Mouse (Mus musculus) urinary bladder, postnatal 25 days (tissue): Measurements from ENCODE around the gene Adam10.

Experiments
- DNase-seq: peaks from one replicate; pipeline ENCODE4 v3.0.0; 2022; ENCODE audit warnings: low spot score

Gene Adam10

GRCm38 (mm10) chr9:70673656-70674055 lies 5.1 kb upstream of the Adam10 start:
- no peak for DNase-seq

DNA sequence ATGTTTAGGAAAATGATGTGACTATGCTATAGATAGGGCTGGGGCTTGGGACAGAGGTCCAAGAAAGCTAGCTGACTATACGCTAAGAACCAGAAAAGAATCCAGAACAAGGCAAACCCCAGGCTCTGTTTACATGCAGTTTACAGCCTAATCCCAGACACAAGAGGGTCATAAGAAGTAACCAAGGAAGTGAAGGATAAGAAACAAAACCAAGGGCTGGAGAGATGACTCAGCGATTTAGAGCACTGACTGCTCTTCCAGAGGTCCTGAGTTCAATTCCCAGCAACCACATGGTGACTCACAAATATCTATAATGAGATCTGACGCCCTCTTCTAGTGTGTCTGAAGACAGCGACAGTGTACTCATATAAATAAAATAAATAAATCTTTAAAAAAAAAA lies 3.7 kb upstream of the Adam10 start:
- DNase-seq, result no peak

DNA sequence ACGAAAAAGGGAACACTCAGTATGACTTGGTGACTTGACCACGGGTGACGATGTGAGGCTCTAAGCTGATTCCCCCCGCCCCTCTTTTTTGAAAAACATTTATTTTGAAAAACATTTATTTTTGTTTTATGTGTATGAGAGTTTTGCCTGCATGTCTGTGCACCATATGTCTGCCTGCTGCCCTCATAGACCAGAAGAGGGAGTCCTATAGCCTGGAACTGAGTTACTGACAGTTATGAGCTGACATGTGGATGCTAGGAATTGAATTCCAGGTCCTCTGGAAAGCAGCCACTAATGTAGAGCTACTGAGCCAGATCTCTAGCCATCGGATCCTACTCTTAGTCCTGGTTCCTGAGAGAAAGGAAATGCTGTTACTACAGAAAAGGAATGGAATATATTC lies 2.8 kb upstream of the Adam10 start:
- no peak for DNase-seq

DNA sequence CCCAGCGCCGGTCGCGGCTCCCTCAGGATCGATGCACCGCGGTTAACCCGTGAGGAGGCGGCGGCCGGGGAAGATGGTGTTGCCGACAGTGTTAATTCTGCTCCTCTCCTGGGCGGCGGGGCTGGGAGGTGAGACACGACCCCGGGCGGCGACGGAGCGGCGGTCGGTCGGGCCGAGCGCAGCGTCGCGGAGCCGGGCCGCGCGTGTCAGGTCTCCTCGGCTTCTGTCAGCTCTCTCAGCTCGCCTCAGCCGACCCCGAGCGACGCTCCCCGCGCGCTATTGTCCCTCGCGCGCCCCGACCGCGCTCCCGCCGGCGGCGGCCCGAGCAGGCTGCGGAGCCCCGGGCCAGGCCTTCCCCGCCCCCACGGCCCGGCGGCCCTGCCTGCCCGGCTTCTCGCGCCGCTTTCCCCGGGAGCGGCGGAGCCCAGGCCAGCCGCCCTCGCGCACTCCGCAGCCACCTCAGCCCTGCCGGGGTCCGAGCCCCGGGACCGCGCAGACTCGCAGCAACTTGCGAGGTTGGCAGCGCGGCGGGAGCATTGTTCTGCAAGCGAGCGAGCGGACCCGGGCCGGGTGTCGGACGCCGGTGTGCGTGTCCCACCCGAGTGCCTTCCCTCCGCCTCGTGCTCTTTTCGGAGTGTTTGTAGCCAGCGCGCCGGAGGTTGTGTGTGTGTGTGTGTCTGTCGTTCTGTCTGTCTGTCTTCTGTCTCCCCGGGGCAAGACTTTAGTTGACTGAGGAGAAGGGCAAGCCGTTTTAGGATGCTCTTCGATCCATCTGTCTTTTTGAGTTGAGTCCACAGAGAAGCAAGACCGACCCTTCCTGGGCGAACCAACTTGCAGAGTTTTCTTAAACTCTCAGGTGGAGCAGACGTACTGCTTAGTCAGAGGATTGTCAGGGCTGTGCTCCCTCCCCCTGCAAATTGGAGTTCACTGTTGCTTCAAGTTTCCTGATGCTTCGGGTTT lies 615 bp downstream of the Adam10 start:
- peak; percentile 36 for DNase-seq

DNA sequence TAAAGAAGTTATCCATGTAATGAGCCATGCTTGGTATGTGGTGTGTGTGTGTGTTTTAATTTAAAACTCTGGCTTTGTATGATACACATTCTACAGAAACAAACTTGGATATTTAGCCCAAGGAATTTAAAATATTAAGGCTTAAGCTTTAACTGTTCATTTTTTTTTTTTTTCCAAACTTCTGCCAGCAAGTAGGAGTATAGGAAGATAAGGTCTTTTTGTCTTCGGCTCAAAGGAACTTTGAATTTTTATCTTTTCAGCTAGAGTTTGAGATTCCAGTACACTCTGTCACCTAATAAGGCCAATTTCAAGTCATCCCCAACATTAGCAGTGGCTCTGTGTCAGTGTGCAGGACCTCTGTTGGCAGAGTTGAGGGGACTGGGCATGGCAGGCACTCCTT lies 3.4 kb downstream of the Adam10 start:
- DNase-seq, result no peak

- DNase-seq, result no peak
Observed at GRCm38 (mm10) chr9:70688301-70688968, 9.6 kb downstream of the Adam10 start.

DNA sequence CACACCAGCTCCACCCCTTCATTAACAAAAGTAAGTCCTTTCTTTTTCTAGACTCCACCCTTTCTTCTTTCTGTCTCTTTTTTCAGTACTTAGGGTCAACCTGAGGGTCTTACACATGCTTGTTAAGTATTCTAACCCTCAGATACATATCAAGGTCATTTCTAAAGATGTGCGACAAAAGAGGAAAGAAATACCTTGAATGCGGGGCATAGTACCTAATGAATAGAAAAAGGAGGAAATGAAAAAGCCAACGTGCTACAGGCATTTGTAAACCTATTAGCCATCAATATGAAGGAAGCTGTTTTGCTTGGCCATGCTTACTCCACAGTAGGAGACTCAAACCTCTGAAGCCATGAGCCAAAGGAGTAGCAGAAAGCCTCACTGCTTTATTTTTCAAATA lies 11.1 kb downstream of the Adam10 start:
- DNase-seq, result no peak

DNA sequence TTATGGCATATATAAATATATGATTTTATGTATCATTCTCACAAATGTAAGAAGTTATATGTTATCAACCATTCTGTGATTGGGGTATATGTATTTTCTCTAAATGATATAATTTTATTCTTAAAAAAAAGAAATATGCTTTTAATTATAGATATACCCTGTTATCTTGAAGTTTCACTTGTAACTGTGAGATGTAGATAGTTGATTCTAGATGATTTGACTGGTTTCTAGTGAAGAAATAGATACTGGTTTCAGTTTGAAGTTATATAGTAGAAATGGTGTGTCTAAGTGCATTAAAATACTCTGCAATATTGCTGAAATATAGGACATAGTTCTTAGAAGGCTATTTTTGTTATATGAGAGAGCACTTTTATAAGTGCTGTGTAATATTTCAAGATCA lies 11.8 kb downstream of the Adam10 start:
- DNase-seq, result no peak

DNA sequence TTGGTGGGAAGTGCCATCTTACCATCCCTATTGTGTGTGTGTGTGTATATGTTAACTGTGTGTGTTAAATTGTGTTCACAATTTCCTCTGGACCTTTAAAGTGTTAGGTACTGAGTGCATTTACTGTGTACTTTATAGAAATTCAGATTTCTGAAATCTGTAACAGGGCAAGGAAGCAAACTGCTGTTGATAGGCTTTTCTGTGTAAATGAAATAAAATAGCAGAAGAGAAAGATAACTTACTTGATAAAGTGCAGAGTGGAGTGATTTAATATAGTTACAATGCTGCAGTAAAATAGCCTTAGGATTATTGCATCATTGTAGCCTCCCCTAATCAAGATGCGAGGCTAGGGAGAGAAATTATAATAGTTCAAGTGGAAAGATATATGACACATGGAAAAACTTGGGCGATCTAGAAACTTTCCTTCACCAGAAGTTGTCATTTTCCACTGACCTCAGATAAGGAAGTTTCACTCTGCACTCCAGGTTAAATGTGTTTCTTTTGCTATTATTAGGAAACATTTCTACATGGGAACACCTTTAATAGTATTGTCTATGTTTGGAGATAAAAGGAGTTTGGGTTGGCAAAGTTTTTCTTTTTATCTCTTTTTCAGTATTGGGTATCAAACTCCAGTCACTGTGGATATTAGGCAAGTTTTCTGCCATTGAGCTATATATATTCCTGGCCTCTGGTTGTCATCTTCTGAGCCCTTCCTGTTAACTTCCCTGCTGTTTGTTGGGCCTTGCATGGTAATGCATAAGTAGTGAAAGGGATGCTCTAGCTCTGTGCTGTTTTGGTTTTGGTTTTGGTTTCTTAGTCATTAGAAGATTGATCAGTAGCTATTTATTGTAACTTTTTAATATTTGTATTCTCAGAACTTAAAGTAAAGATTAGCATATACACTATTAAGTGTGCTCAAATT lies 13.2 kb downstream of the Adam10 start:
- DNase-seq, result no peak

- DNase-seq, result no peak
Observed at GRCm38 (mm10) chr9:70695723-70696122, 16.9 kb downstream of the Adam10 start.

DNA sequence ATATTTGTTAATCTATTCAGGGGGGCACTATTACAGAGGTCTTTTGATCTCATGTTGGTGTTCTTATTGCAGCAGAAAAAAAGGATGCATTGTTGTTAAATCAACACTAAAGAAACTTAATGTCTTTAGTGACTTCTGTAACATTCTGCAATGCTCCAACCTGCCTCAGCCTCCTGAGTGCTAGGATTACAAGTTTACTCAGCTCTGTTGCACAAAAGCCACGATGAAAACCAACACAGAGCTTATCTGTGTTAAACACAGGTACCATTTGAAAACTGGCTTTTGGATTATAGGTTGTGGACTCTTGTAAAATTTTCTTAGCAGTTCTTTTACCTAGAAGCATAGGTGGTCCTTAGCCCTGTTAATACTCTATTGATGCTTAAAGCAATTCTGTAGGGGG lies 19.3 kb downstream of the Adam10 start:
- DNase-seq, result no peak

DNA sequence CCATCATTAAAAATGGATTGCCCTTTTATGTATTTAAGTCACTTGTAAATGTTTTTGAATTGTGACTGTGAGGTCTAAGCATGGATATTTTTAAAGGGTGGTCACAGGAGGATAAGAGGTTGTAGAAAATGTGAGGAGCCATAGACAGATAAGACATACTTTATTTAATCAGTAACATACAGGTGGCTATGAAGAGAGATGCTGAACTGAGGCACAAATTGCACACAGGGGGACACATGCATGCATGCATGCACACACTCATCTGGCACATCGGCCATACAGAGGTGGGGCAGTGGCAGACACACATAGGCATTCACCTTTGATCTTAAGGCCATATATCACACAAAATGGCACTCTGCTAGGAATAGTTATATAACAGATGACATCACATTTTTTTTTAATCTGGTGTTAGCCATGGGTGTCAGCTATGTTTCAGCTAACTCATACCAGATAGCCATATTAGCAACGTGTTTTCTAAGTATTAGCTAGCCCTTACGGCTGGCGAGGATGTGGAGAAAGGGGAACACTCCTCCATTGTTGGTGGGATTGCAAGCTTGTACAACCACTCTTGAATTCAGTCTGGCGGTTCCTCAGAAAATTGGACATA lies 24.9 kb downstream of the Adam10 start:
- DNase-seq, result no peak

GRCm38 (mm10) chr9:70706444-70706843 lies 27.6 kb downstream of the Adam10 start:
- no peak for DNase-seq

DNA sequence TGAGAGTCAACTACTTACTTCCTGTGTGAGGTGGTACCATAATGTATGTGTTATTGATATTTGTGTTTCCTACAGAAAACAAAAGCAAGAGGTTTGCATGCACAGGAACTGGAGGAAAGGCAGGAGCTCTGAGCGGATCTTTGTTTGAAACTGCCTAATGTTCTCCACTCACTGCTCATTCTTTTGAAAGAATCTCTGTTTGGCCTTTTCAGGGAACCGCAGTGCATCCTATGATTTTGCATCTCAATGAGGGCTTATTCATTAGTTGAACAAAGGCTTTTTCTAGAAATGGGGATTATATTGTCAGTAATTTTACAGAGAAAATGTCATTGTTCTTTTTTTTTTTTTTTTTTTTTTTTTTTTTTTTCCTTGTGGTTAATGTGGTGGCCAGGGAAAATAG lies 50.7 kb downstream of the Adam10 start:
- no peak for DNase-seq

DNA sequence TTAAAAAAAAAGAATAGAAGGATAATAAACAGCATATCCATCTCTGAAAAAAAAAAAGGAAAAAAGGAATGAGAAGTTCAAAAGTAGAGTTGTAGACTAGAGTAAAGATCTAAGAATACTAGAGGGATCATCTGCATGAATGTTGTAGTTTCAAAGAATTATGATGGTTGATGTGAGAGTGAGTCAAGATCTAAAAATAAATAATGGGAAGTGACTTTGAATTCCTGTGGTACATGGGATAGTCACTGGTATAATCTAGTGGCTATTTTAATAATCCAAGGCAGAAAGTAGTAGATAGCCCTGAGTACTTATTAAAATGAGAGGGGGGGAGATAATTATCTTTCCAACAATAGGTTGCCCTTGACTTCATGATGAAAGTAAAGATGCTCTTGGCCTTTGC lies 52.3 kb downstream of the Adam10 start:
- DNase-seq, result no peak

DNA sequence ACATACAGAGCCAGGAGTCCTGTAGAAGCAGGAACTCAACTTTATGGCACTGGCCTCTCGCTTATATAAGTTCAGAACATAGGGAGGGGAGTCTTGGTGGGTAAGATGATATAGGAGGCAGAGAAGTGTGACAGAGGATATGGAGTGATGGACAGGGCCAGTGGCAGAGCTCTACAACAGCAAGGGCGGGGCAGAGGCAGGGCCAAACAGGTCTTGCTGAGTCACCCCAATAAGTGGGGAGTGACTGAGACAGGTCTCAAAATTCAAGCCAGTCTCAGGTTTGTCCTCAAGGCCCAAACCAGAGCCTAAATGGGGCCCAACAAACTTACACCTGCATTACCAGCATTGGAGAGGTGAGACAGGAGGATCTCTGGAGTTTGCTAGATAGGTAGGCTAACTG lies 54.4 kb downstream of the Adam10 start:
- no peak for DNase-seq

DNA sequence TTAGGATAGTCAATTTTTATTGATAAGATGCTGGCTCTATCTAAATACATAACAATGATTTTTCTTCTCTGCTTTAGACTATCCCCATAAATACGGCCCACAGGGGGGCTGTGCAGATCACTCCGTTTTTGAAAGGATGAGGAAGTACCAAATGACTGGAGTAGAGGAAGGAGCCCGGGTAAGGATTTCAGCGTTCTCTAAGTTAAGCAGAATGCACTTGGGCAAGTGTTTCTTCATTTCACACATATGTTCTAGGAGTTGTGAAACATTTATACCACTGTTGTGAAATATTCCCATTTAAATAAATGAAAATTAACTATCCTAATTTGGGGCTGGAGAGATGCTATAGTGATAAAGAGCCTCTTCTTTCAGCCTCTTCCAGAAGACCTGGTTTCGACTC lies 61.2 kb downstream of the Adam10 start:
- DNase-seq, result no peak

GRCm38 (mm10) chr9:70751504-70752222 lies 72.9 kb downstream of the Adam10 start:
- no peak for DNase-seq

DNA sequence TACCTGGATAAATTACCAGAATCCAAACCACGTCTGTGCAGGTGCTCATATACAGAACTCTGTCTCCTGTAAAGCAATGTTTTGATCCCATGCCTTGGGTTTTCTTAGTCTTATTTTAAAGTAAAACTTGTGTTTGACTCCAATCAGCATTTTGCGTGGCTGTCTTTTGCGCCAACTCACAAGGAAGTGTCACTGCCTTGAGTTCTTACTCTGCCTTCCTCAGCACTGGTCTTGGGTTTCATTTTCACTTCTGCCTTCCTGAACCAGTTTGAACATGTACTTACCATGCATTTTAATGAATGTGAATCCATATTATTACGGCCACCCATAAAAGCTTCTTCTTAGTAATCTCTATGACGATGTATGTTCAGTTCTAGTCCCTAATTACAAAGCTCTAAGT lies 82.2 kb downstream of the Adam10 start:
- no peak for DNase-seq

- no peak for DNase-seq
Observed at GRCm38 (mm10) chr9:70775517-70775916, 96.7 kb downstream of the Adam10 start.

DNA sequence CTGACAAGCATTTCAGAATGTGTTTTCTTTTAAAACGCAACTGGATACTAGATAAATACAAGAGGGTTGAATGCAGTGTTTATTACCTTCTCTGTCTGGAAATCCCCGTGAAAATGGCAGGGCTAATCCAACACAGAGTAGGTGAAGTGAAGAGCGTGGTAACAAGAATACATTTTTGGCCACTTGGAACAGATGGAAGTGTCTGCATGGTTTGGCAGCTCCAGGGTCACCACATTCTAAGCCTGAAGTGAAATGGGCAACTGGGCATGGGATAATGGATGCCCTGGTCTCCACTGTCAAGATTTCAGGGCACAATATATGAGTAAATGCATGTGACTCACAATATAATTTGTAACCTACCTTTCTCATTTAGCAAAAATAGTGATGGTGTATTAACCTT lies 103.4 kb downstream of the Adam10 start:
- DNase-seq, result no peak
